Mouse (Mus musculus) stomach, postnatal 0 days (tissue): ENCODE measurements around the gene Wasl.

Experiments used
- CTCF ChIP-seq: IDR thresholded peaks from 2 replicates; pipeline ENCODE4 v1.5.1; 2016; ENCODE audit warnings: antibody characterized with exemption, low read depth, mild to moderate bottlenecking, moderate library complexity
- EP300 ChIP-seq: optimal IDR thresholded peaks from 2 replicates; pipeline ENCODE3; 2016; ENCODE audit warnings: antibody characterized with exemption

DNA sequence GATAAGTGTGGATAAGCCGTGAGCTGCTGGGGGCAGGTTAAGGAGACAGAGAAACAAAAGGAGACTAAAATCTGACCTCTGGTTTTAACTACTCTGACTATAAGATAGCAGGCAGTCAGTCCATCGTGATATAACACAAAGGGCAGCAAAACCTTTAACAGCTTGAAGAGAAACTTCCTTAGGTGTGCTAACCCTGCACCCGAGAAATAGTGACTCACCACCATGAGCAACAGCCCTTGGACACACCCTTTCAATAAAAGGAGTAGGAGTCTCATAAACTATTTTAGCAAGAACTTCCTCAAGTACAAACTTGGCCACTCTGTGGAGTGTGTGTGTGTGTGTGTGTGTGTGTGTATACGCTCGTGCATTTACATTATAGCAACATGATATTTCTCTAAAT lies 42.3 kb upstream of the Wasl start:
- no peak for TF ChIP-seq CTCF
- TF ChIP-seq EP300, result no peak
